Mouse (Mus musculus): ENCODE data around the gene Nectin2. TPM values are rescaled to one million over a fixed set of nuclear protein-coding genes. Genes with fewer than 3 reads are reported as not detected.

The Nectin2 gene
- total RNA-seq, 2 experiments from 2014 or later = 5.2 to 5.8 TPM

DNA sequence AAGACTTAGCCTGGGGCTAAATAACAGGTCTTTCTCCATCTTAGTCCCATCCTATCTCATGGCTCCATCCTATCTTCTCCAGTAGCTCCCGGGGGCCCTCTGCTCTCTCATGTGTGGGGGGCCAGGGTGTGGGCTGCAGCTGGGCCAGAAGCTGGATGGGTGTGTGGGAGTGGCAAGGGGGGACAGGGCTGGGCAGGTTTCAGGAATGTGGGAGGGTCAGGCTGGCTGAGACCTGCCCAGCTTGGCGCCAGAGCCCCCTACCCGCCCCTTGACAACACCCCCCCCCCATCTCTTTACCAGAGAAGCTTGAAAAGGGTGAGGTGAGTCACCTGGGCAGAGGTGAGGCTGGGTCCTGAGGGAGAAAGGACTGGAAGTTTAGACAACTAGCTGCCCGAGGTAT, 18.7 kb upstream of the Nectin2 start:
- DNase-seq = no peak

- DNase-seq = no peak
Observed at GRCm38 (mm10) chr7:19768251-19768650, 18.0 kb upstream of the Nectin2 start.

GRCm38 (mm10) chr7:19764581-19764980, 14.3 kb upstream of the Nectin2 start:
- no peak for DNase-seq

- no peak for DNase-seq
Observed at GRCm38 (mm10) chr7:19763829-19764477, 13.7 kb upstream of the Nectin2 start.

DNA sequence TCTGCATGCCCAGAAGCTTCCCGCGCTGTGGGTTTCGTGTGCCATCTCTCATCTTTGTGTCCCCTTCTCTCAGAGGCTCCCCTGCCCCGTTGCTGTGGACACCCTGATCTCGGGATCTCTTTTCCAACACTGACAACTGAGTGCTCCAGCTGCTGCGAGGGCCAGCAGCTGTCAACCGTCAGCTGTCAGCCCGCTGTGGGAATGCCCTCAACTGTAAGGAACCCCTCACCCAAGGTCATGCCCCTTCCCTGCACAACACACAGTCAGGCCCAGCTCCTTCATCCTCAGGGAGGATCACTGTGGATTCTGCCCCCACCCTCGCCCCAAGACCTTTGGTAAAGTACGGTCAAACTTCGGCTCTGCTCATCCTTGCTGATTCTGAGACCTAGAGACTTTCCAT, 12.0 kb upstream of the Nectin2 start:
- no peak for DNase-seq

- no peak for DNase-seq
Observed at GRCm38 (mm10) chr7:19760021-19760420, 9.7 kb upstream of the Nectin2 start.

- no peak for DNase-seq
Observed at GRCm38 (mm10) chr7:19758623-19759022, 8.3 kb upstream of the Nectin2 start.

DNA sequence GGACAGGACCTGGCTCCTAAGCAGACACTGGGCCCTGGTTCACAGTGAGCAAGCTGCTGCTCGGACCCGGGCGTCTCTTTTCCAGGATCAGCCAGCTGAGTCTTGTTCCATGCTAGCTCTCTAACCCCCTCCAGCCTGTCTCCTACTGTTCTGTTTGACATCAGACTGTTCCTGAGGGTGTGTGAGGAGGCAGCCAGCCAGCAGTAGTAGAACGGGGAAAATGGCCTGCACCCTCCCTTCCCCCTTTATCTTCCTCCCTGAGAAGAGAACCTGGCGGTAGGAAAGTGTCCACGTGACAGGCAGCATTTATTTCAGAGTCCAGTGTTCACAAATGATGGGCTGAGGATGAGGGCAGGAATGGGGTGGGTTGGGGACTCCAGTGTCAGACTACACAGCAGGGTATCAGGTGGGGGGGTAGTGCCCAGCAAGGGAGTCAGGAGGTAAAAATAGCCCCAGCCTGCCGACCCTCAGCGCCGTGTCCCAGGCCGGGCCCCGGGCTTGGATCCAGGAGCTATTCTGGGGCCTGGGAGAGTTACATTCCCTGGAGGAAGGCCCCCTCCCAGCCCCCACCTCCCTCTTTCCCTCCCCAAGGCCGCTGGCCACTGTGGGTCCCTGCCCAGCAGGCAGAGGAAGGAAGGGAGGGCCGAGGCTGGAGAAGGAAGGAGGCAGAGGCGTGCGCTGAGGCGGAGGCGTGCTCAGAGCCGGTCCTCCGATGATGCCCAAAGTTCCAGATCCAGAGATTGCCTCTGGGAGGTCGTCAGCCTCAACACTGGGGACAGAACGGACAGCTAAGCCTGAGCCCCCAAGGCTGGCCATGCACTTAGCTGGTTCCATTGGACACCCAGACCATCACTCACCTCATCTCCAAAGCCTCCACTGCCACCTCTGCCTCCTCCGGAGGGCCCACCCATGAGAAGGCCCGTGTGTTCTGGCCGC, 5.8 kb upstream of the Nectin2 start:
- DNase-seq = no peak

DNA sequence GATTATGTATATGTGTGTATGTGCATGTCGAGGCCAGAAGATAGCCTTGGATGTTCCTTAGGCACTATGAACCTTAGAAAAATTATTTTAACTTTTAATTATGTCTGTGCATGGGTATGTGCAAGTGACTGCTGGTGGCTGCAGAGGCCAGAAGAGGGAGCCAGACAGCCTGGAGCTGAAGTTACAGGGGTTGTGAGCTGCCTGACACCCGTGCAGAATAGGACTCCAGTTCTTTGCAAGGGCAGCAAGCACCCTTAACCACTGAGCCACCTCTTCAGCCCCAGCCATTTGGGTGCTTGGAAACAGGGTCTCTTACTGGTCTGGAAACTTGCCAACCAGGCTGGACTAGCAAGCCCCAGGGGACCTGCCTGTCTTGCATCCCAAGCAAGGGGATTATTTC, 4.7 kb upstream of the Nectin2 start:
- no peak for DNase-seq

GRCm38 (mm10) chr7:19754065-19754464, 3.8 kb upstream of the Nectin2 start:
- DNase-seq = no peak

- DNase-seq = no peak
Observed at GRCm38 (mm10) chr7:19753587-19753986, 3.3 kb upstream of the Nectin2 start.

GRCm38 (mm10) chr7:19752652-19753051, 2.4 kb upstream of the Nectin2 start:
- no peak for DNase-seq

DNA sequence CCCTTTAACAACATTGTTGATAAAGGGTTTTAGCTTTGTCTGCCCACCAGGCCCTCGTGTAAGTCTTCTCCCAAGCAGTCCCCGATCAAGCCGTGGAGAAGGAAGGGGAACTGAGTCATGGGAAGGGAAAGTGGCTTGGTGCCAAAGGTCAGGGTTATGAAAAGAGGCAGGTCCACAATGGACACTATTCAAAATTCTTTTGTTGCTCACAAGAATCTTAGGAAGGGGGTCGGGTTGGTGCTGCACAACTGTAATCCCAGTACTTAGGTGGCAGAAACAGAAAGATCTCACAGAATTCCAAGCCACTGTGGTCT, 744 bp upstream of the Nectin2 start:
- no peak for DNase-seq

- DNase-seq = peak; percentile 87 to 89
Observed at GRCm38 (mm10) chr7:19749389-19750216, 680 bp downstream of the Nectin2 start.

GRCm38 (mm10) chr7:19748219-19749195, 1.8 kb downstream of the Nectin2 start:
- no peak for DNase-seq

DNA sequence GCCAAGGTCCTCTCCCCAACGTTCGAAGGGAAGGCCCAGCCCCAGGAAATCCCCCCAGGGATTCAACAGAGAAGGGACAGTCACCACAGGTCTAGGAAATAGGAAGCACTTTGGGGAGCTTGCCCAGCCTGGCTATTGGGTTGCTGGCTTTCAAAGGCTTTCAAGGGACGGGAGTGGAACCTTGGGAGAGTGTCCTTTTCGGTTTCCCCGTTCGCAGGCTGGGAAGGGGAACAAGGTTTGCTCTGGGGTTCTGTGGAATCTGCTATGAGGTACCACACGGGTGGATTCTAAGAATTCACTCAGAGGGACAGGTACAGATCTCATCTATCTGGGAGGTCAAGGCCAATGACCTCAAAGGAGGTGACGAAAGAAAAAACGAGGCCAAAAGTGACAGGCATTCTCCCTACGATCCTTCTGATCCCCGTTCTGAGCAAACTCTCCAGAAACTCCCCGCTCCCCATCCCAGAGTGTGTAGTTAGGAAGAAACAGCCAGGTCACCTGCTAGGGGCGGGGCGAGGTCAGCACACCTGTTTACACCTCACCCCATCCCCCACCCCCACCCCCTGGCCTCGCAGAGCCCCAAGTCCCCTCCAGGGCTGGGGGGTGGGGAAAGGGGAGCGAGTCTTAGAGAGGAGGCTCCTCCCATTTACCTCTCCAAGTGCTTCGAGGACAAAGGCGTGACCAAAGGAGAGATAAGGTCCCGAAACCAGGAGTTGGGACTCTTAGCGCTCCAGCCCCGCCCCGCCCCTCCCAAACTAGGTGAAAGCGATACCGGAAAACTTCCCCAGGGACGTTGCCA, 2.7 kb downstream of the Nectin2 start:
- no peak for DNase-seq

DNA sequence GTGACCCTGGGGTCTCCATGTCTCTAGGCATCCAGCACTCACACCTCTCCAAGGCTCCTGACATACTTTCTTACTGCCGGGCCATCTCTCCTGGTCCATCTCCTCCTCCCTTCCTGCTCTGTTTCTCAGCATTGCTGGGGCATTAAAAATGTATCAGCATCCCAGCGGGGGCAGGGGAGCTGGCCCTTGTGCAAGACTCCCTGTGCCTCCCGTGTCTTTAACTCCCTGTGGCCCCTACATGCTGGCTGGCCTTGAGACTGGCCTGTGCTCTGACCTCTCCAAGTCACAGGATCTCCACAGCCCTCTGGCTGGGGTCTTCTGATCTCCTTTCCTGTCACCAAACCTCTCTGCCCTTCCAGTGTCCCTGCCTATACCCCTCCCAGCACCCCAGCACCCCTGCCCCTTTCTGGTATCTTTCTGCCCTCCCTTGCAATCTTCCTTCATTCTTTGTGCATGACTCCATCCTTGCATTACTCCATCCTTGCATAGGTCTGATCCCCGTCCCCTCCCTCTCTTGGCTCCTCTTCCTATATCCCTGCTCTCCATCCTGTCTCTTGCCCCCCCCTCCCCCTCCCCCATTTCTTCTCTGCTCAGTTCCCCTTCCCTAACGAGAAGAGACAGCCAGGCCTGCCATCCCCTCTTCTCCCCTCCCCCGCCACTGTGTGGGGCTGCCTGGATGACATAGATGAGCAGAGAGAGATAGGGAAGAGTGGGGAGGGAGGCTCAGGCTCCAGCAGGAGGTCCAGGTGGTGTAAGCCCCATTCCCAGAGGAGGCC, 3.7 kb downstream of the Nectin2 start:
- DNase-seq = no peak

DNA sequence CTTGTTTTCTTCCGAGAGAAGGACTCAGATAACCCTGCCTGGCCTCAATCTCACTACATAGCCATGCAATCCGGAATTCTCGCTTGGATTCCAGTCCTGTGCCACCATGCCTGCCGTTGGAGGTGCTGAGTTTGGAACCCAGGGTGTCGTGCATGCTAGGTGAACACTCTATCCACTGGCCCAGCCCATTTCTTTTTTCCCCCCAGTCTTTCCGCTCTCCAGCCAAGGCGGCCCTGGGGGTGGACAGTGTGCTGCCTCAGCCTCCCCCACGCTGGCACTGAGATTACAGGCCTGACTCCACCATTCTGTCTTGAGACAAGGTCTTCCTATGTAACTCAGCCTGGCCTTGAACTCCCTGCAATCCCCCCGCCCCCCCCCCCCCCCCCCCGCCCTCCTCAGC, 4.3 kb downstream of the Nectin2 start:
- no peak for DNase-seq

- DNase-seq = no peak
Observed at GRCm38 (mm10) chr7:19744590-19745385, 5.5 kb downstream of the Nectin2 start.

Data from layer of hippocampus, postnatal 36 days (tissue).